Mouse (Mus musculus): ENCODE data around the gene Banf1.
"Not testable (repeated sequence)": the region's sequence is repeated elsewhere in the genome, so short reads cannot be mapped to it uniquely, and the experiment has no call there.

Gene Banf1

GRCm38 (mm10) chr19:5374177-5374576, 7.2 kb upstream of the Banf1 start:
- DNase-seq: no peak

- no peak for DNase-seq
Observed at GRCm38 (mm10) chr19:5372724-5373123, 5.8 kb upstream of the Banf1 start.

GRCm38 (mm10) chr19:5370932-5371331, 4.0 kb upstream of the Banf1 start:
- no peak for DNase-seq

- DNase-seq: no peak
Observed at GRCm38 (mm10) chr19:5367455-5367854, 487 bp upstream of the Banf1 start.

GRCm38 (mm10) chr19:5366175-5367052, 554 bp downstream of the Banf1 start, which contains the start of gene Eif1ad:
Gene Eif1ad (plus strand): TSS chr19:5366741.
- DNase-seq: peak; percentile 97

- DNase-seq: no peak
Observed at GRCm38 (mm10) chr19:5365751-5366150, 1.2 kb downstream of the Banf1 start.

- DNase-seq: no peak
Observed at GRCm38 (mm10) chr19:5364124-5364523, 2.8 kb downstream of the Banf1 start.

- no peak for DNase-seq
Observed at GRCm38 (mm10) chr19:5362186-5362585, 4.8 kb downstream of the Banf1 start.

- DNase-seq: no peak
Observed at GRCm38 (mm10) chr19:5356080-5356479, 10.9 kb downstream of the Banf1 start.

GRCm38 (mm10) chr19:5353609-5354008, 13.4 kb downstream of the Banf1 start:
- no peak for DNase-seq

- DNase-seq: not testable (repeated sequence)
Observed at GRCm38 (mm10) chr19:5349502-5349873, 17.5 kb downstream of the Banf1 start, which contains the start of gene Cst6. Gene Cst6 (minus strand): TSS chr19:5349574.

- DNase-seq: no peak
Observed at GRCm38 (mm10) chr19:5348526-5349501, 18.2 kb downstream of the Banf1 start.

GRCm38 (mm10) chr19:5348064-5348463, 18.9 kb downstream of the Banf1 start:
- no peak for DNase-seq

- DNase-seq: no peak
Observed at GRCm38 (mm10) chr19:5345297-5346131, 21.5 kb downstream of the Banf1 start.

GRCm38 (mm10) chr19:5341360-5341759, 25.6 kb downstream of the Banf1 start:
- peak; percentile 14 for DNase-seq

GRCm38 (mm10) chr19:5337975-5338374, 29.0 kb downstream of the Banf1 start:
- DNase-seq: peak; percentile 91

- no peak for DNase-seq
Observed at GRCm38 (mm10) chr19:5335441-5335840, 31.5 kb downstream of the Banf1 start, which contains the start of gene Catsper1. Gene Catsper1 (plus strand): TSS chr19:5335741.

GRCm38 (mm10) chr19:5334741-5335140, 32.2 kb downstream of the Banf1 start:
- DNase-seq: no peak

- DNase-seq: peak; percentile 46
Observed at GRCm38 (mm10) chr19:5327970-5328369, 39.0 kb downstream of the Banf1 start.

GRCm38 (mm10) chr19:5323801-5324200, 43.2 kb downstream of the Banf1 start:
- peak; percentile 31 for DNase-seq
